Mouse (Mus musculus) midbrain, embryonic 10.5 days (tissue): ENCODE measurements at regions not wholly inside any gene's neighbourhood (a gene's known extent, or its start where the extent isn't known, plus 50 kb on each side); places are given as distances from the start of the nearest gene placed in this dataset.
"Not testable (repeated sequence)": the region's sequence is repeated elsewhere in the genome, so short reads cannot be mapped to it uniquely, and the experiment has no call there.

Experiments used
- DNase-seq: peaks from one replicate; pipeline ENCODE4 v3.0.0-alpha.2; 2017; ENCODE audit warnings: low spot score
- H3K27ac ChIP-seq: fragments of 300-500 bp; sonication (generic); replicated peaks from 2 replicates; pipeline ENCODE4 v1.5.1; 2016; ENCODE audit warnings: mild to moderate bottlenecking
- H3K27me3 ChIP-seq: fragments of 300-500 bp; sonication (generic); 2 replicates; pipeline ENCODE4 v1.6.1; 2016; ENCODE audit warnings: low read depth, mild to moderate bottlenecking; ENCODE audit not compliant: poor library complexity, severe bottlenecking
- H3K36me3 ChIP-seq: fragments of 300-500 bp; sonication (generic); 2 replicates; pipeline ENCODE4 v1.6.1; 2016; ENCODE audit warnings: mild to moderate bottlenecking, moderate library complexity
- H3K4me1 ChIP-seq: fragments of 300-500 bp; sonication (generic); 2 replicates; pipeline ENCODE4 v1.6.1; 2016
- H3K4me3 ChIP-seq: fragments of 300-500 bp; sonication (generic); 2 replicates; pipeline ENCODE4 v1.5.1; 2016; ENCODE audit warnings: mild to moderate bottlenecking, moderate library complexity
- H3K9me3 ChIP-seq: fragments of 300-500 bp; sonication (generic); replicated peaks from 2 replicates; pipeline ENCODE4 v1.6.1; 2016; ENCODE audit warnings: mild to moderate bottlenecking
- WGBS: fragments of 180-500 bp; shearing (Covaris S2); methylation state at CpG from one replicate; pipeline ENCODE4 v1.1.7; 2016; 5-methylcytosine and 5-hydroxymethylcytosine counted together

GRCm38 (mm10) chr16:29920940-29921339 is 143.2 kb upstream of the Hes1 start:
- H3K9me3 ChIP-seq: no peaks in the 10 kb centered on the region
- 80% methylated on average over 5 of the region's 5 CpGs for WGBS
- no peak for DNase-seq

GRCm38 (mm10) chr16:29921385-29921784 is 142.8 kb upstream of the Hes1 start:
- no peaks in the 10 kb centered on the region for H3K4me1 ChIP-seq
- DNase-seq: no peak
- H3K27me3 ChIP-seq: no peaks in the 10 kb centered on the region; the same call in 1 of the 2 replicates
- H3K36me3 ChIP-seq: no peaks in the 10 kb centered on the region
- no peaks in the 10 kb centered on the region for H3K9me3 ChIP-seq
- H3K27ac ChIP-seq: no peak overlapping the region
- WGBS: 64% methylated on average over 3 of the region's 3 CpGs
- H3K4me3 ChIP-seq: no peak overlapping the region

More at GRCm38 (mm10) chr16:29920940-29921339, 143.2 kb upstream of the Hes1 start:
- Histone ChIP-seq H3K4me3 (no peak overlapping the region), H3K36me3 (no peaks in the 10 kb centered on the region), H3K27ac (no peak overlapping the region), H3K4me1 (no peaks in the 10 kb centered on the region), H3K27me3 (peaks cover under 1% of the 10 kb centered on the region; the same call in 1 of the 2 replicates)

GRCm38 (mm10) chr16:29927276-29927675 is 136.9 kb upstream of the Hes1 start:
- not testable (repeated sequence) for H3K27me3 ChIP-seq, H3K36me3 ChIP-seq, H3K4me1 ChIP-seq, H3K27ac ChIP-seq, H3K4me3 ChIP-seq, DNase-seq, H3K9me3 ChIP-seq
- WGBS: 95% methylated on average over 11 of the region's 11 CpGs

- H3K9me3 ChIP-seq: no peaks in the 10 kb centered on the region
- H3K27ac ChIP-seq: no peak overlapping the region
- no peaks in the 10 kb centered on the region for H3K4me1 ChIP-seq
- no peaks in the 10 kb centered on the region for H3K36me3 ChIP-seq
- H3K27me3 ChIP-seq: no peaks in the 10 kb centered on the region
- 95% methylated on average over 4 of the region's 4 CpGs for WGBS
- no peak overlapping the region for H3K4me3 ChIP-seq
- DNase-seq: no peak
These were observed 135.9 kb upstream of the Hes1 start for GRCm38 (mm10) chr16:29928291-29928690.

GRCm38 (mm10) chr16:29931746-29932351 is 132.3 kb upstream of the Hes1 start:
- Histone ChIP-seq H3K36me3 (no peaks in the 10 kb centered on the region), H3K4me1 (no peaks in the 10 kb centered on the region), H3K27me3 (no peaks in the 10 kb centered on the region), H3K9me3 (no peaks in the 10 kb centered on the region), H3K27ac (no peak overlapping the region), H3K4me3 (no peak overlapping the region)
- no peak for DNase-seq
- 93% methylated on average over 10 of the region's 10 CpGs for WGBS

GRCm38 (mm10) chr16:29934649-29935048 is 129.5 kb upstream of the Hes1 start:
- Histone ChIP-seq H3K36me3 (no peaks in the 10 kb centered on the region), H3K27ac (no peak overlapping the region), H3K4me1 (no peaks in the 10 kb centered on the region), H3K9me3 (no peaks in the 10 kb centered on the region), H3K4me3 (no peak overlapping the region), H3K27me3 (peaks cover 14% of the 10 kb centered on the region; the same call in 1 of the 2 replicates)
- WGBS: 85% methylated on average over 1 of the region's 1 CpGs
- no peak for DNase-seq

- H3K9me3 ChIP-seq: no peaks in the 10 kb centered on the region
- H3K4me1 ChIP-seq: no peaks in the 10 kb centered on the region
- no peak for DNase-seq
- peaks cover 32% of the 10 kb centered on the region for H3K27me3 ChIP-seq
- H3K4me3 ChIP-seq: no peak overlapping the region
- WGBS: 94% methylated on average over 9 of the region's 9 CpGs
- H3K27ac ChIP-seq: no peak overlapping the region
- no peaks in the 10 kb centered on the region for H3K36me3 ChIP-seq
These were observed 125.5 kb upstream of the Hes1 start for GRCm38 (mm10) chr16:29938700-29939099.

- H3K4me1 ChIP-seq: no peaks in the 10 kb centered on the region
- no peak for DNase-seq
- 88% methylated on average over 8 of the region's 8 CpGs for WGBS
- no peaks in the 10 kb centered on the region for H3K36me3 ChIP-seq
- H3K27me3 ChIP-seq: peaks cover 37% of the 10 kb centered on the region
- H3K27ac ChIP-seq: no peak overlapping the region
- H3K4me3 ChIP-seq: no peak overlapping the region
- no peaks in the 10 kb centered on the region for H3K9me3 ChIP-seq
These were observed 124.8 kb upstream of the Hes1 start for GRCm38 (mm10) chr16:29939331-29939850.

GRCm38 (mm10) chr16:29939869-29940707 is 124.1 kb upstream of the Hes1 start:
- Histone ChIP-seq H3K36me3 (no peaks in the 10 kb centered on the region), H3K4me1 (peaks cover 3% of the 10 kb centered on the region), H3K27me3 (peaks cover 44% of the 10 kb centered on the region), H3K9me3 (no peaks in the 10 kb centered on the region), H3K4me3 (no peak overlapping the region), H3K27ac (no peak overlapping the region)
- 86% methylated on average over 12 of the region's 12 CpGs for WGBS
- DNase-seq: no peak

- whole genome bisulfite sequencing: 78% methylated on average over 7 of the region's 7 CpGs
- H3K36me3 ChIP-seq: no peaks in the 10 kb centered on the region
- H3K27me3 ChIP-seq: peaks cover 56% of the 10 kb centered on the region
- DNase-seq: no peak
- peaks cover 20% of the 10 kb centered on the region for H3K4me1 ChIP-seq
- no peaks in the 10 kb centered on the region for H3K9me3 ChIP-seq
- no peak overlapping the region for H3K27ac ChIP-seq
- H3K4me3 ChIP-seq: no peak overlapping the region
These were observed 122.1 kb upstream of the Hes1 start for GRCm38 (mm10) chr16:29942111-29942510.

GRCm38 (mm10) chr16:29943963-29944860 is 120.0 kb upstream of the Hes1 start:
- H3K27ac ChIP-seq: no peak overlapping the region
- H3K4me1 ChIP-seq: peaks cover 26% of the 10 kb centered on the region
- H3K4me3 ChIP-seq: no peak overlapping the region
- DNase-seq: no peak
- H3K27me3 ChIP-seq: peaks cover 60% of the 10 kb centered on the region
- H3K9me3 ChIP-seq: no peaks in the 10 kb centered on the region
- H3K36me3 ChIP-seq: no peaks in the 10 kb centered on the region
- 79% methylated on average over 10 of the region's 10 CpGs for WGBS

GRCm38 (mm10) chr16:29944966-29945365 is 119.2 kb upstream of the Hes1 start:
- Histone ChIP-seq H3K27ac (no peak overlapping the region), H3K27me3 (peaks cover 56% of the 10 kb centered on the region), H3K36me3 (no peaks in the 10 kb centered on the region), H3K9me3 (no peaks in the 10 kb centered on the region), H3K4me3 (no peak overlapping the region), H3K4me1 (peaks cover 26% of the 10 kb centered on the region)
- no peak for DNase-seq
- WGBS: 44% methylated on average over 5 of the region's 5 CpGs
